Mouse (Mus musculus) stomach, embryonic 15.5 days (tissue): ENCODE results near the gene Plekhg1. TPM values are rescaled to one million over a fixed set of nuclear protein-coding genes. Genes with fewer than 3 reads are reported as not detected.

Experiments used
- ATAC-seq: fragments of 200-750 bp; cut with Nextera tagmentation; 2 replicates; pipeline ENCODE4 v1.8.0; 2017; ENCODE audit warnings: low read depth, moderate number of reproducible peaks, moderate TSS enrichment; ENCODE audit not compliant: insufficient read depth, low FRiP score
- H3K27ac ChIP-seq: fragments of 300-500 bp; sonication (generic); 2 replicates; pipeline ENCODE4 v1.5.1; 2015; ENCODE audit warnings: mild to moderate bottlenecking, inconsistent platforms
- H3K27me3 ChIP-seq: fragments of 300-500 bp; sonication (generic); replicated peaks from 2 replicates; pipeline ENCODE4 v1.6.1; 2015; ENCODE audit warnings: inconsistent platforms
- H3K36me3 ChIP-seq: fragments of 300-500 bp; sonication (generic); 2 replicates; pipeline ENCODE4 v1.6.1; 2015; ENCODE audit warnings: inconsistent platforms
- H3K4me1 ChIP-seq: fragments of 300-500 bp; sonication (generic); 2 replicates; pipeline ENCODE4 v1.6.1; 2015; ENCODE audit warnings: inconsistent platforms
- H3K4me2 ChIP-seq: fragments of 300-500 bp; sonication (generic); 2 replicates; pipeline ENCODE4 v1.6.1; 2015; ENCODE audit warnings: mild to moderate bottlenecking, inconsistent platforms
- H3K4me3 ChIP-seq: fragments of 300-500 bp; sonication (generic); replicated peaks from 2 replicates; pipeline ENCODE4 v1.5.1; 2015; ENCODE audit warnings: inconsistent platforms
- H3K9ac ChIP-seq: fragments of 300-500 bp; sonication (generic); 2 replicates; pipeline ENCODE4 v1.6.1; 2015; ENCODE audit warnings: inconsistent platforms
- H3K9me3 ChIP-seq: fragments of 300-500 bp; sonication (generic); 2 replicates; pipeline ENCODE4 v1.6.1; 2016; ENCODE audit warnings: inconsistent platforms
- WGBS: fragments of 180-500 bp; shearing (Covaris S2); methylation state at CpG from one replicate; pipeline ENCODE4 v1.1.7; 2015; 5-methylcytosine and 5-hydroxymethylcytosine counted together
- polyA plus RNA-seq: library from polyadenylated mRNA; unstranded; fragments of >200 nt; fragmentation: Nextera tagmentation; extraction: Ambion mirVana; gene quantifications from 2 replicates; pipeline ENCODE4 v1.2.1, GENCODE M21; 2015

Plekhg1 gene
- polyA plus RNA-seq, 1 experiment from 2014 or later = 9.2 TPM

GRCm38 (mm10) chr10:3834060-3834459 is 93.9 kb downstream of the Plekhg1 start:
- 93% methylated on average over 1 of the region's 1 CpGs for WGBS
- Histone ChIP-seq H3K9me3 (no peaks in the 10 kb centered on the region), H3K4me3 (no peak overlapping the region), H3K36me3 (no peaks in the 10 kb centered on the region), H3K27me3 (no peaks in the 10 kb centered on the region), H3K4me2 (no peak overlapping the region), H3K4me1 (0 out of 2 replicates have a peak, but pooled peaks cover 3% of the 10 kb centered on the region), H3K9ac (no peak overlapping the region), H3K27ac (no peak overlapping the region)
- ATAC-seq = no peak

DNA sequence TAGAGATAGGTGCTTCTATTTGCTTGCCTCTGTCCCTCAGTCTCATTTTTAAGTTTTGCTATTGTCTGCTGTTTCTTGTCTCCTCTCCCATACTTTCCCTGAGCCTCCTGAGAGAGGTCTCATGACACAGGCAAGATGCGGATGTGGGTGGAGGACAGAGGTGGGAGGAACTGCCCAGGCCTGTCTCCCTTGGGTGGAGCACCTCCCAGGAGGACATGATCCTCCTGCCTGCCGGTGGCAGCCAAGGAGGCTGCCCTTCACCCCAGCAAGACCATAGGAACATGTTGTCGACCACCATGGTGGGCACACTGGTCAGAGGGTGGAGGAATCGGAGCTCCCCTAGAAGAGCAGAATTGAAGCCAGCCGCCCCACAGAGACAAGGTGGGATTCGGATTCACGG is 94.5 kb downstream of the Plekhg1 start:
- H3K27ac ChIP-seq = no peak overlapping the region
- H3K4me3 ChIP-seq = no peak overlapping the region
- no peaks in the 10 kb centered on the region for H3K36me3 ChIP-seq
- no peak overlapping the region for H3K4me2 ChIP-seq
- H3K9ac ChIP-seq = no peak overlapping the region
- H3K27me3 ChIP-seq = no peaks in the 10 kb centered on the region
- 0 out of 2 replicates have a peak, but pooled peaks cover 3% of the 10 kb centered on the region for H3K4me1 ChIP-seq
- 88% methylated on average over 7 of the region's 7 CpGs for WGBS
- no peak for ATAC-seq
- no peaks in the 10 kb centered on the region for H3K9me3 ChIP-seq

DNA sequence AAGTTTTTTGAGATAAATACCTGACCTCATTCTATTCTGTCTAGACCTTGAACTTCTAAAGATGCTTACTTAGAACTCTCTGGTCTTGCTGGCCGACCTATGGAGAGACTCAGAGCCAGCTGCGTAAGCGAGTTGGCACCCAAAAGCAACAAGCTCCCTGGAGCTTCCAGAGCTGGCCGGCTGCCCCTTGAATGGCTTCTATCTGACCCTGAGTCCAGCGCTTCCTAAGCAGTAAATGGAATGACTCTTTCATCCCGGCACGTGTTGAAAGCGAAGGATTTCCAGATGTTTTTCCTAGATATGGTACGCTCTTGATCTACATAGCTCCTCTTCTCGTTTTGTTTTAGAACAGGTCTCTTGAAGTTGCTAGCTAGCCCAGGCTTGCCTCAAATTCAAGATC is 95.5 kb downstream of the Plekhg1 start:
- H3K36me3 ChIP-seq = no peaks in the 10 kb centered on the region
- H3K27ac ChIP-seq = no peak overlapping the region
- 0 out of 2 replicates have a peak, but pooled peaks cover 3% of the 10 kb centered on the region for H3K4me1 ChIP-seq
- ATAC-seq = no peak
- no peak overlapping the region for H3K9ac ChIP-seq
- H3K27me3 ChIP-seq = no peaks in the 10 kb centered on the region
- no peak overlapping the region for H3K4me3 ChIP-seq
- 80% methylated on average over 10 of the region's 10 CpGs for WGBS
- H3K9me3 ChIP-seq = no peaks in the 10 kb centered on the region
- no peak overlapping the region for H3K4me2 ChIP-seq

GRCm38 (mm10) chr10:3839748-3840432 is 99.7 kb downstream of the Plekhg1 start:
- 39% methylated on average over 6 of the region's 6 CpGs for WGBS
- ATAC-seq = no peak; the same call in 1 of the 2 replicates
- H3K36me3 ChIP-seq = no peaks in the 10 kb centered on the region
- H3K4me2 ChIP-seq = no peak overlapping the region
- peak overlapping the region; percentile 52 for H3K27ac ChIP-seq
- H3K9ac ChIP-seq = no peak overlapping the region
- H3K27me3 ChIP-seq = no peaks in the 10 kb centered on the region
- H3K9me3 ChIP-seq = no peaks in the 10 kb centered on the region
- H3K4me3 ChIP-seq = no peak overlapping the region
- no peaks in the 10 kb centered on the region for H3K4me1 ChIP-seq

DNA sequence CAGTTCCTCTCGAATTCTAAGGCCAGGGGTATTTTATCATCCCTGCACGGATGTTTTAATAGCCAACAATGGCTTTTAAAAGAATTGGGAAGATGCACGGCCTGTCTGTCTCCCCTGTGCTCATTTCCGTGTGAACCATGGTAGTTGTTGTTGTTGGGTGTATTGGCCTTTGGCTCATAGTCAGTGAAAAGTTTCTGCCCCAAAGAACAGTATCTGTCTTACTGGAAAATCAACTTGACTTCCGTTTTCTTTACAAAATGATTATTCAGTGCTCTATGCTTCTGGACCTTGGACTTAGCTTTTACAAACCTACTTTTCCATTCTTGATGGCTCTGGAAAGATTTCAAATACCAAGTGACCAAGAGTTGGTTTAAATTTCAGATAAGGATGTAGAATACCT is 104.3 kb downstream of the Plekhg1 start:
- H3K27ac ChIP-seq = no peak overlapping the region
- H3K27me3 ChIP-seq = no peaks in the 10 kb centered on the region
- no peak overlapping the region for H3K4me3 ChIP-seq
- H3K9ac ChIP-seq = no peak overlapping the region
- no peaks in the 10 kb centered on the region for H3K9me3 ChIP-seq
- 70% methylated on average over 5 of the region's 5 CpGs for WGBS
- H3K4me2 ChIP-seq = no peak overlapping the region
- no peak for ATAC-seq
- no peaks in the 10 kb centered on the region for H3K4me1 ChIP-seq
- no peaks in the 10 kb centered on the region for H3K36me3 ChIP-seq

DNA sequence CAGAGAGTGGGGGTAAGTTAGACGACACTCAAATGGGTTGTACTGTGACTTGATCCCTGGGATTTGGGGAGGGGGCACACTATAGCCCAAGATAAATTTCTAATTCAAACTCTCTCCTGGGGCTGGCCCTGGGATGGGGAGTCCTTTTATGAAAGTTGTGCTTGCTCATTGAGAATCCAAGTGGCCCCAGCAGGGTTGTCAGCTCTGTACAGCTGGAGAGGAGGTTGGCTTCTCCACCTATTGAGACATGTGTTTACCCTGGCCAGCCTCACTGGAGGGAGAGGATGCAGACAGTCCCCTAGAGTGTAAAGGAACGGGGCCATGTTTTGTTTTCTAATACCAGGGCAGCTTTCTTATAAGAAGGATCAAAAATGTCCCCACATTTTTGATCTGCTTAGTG is 106.9 kb downstream of the Plekhg1 start:
- 44% methylated on average over 2 of the region's 2 CpGs for WGBS
- no peaks in the 10 kb centered on the region for H3K36me3 ChIP-seq
- no peak overlapping the region for H3K4me2 ChIP-seq
- H3K27me3 ChIP-seq = no peaks in the 10 kb centered on the region
- H3K4me1 ChIP-seq = 0 out of 2 replicates have a peak, but pooled peaks cover 8% of the 10 kb centered on the region
- H3K9ac ChIP-seq = no peak overlapping the region
- ATAC-seq = no peak
- H3K27ac ChIP-seq = no peak overlapping the region
- H3K4me3 ChIP-seq = no peak overlapping the region
- H3K9me3 ChIP-seq = no peaks in the 10 kb centered on the region

DNA sequence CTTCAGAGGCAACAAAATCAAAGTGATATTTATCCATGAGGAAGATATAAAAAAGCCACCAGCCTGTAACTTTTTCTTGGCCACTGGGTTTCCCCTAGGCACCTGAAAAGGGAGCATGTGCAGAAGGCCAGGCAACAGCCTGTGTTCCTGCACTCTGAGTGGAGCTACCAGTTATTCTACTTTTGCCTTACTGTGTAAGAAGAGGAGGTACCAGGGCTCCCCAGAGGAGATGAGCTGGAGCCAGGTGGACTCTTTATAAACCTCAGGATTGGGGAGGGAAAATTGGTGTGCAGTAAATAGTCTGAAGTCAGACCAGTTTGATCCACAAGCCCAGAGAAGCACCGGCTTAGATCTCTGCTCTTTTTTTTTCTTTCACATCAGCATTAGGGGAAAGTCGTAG is 111.3 kb downstream of the Plekhg1 start:
- WGBS = 15% methylated on average over 2 of the region's 2 CpGs
- Histone ChIP-seq H3K9ac (no peak overlapping the region), H3K27ac (0 out of 2 replicates have a peak overlapping the region, but pooled peaks have one; percentile 31), H3K4me2 (no peak overlapping the region), H3K9me3 (no peaks in the 10 kb centered on the region), H3K36me3 (no peaks in the 10 kb centered on the region), H3K4me3 (no peak overlapping the region), H3K27me3 (no peaks in the 10 kb centered on the region), H3K4me1 (0 out of 2 replicates have a peak, but pooled peaks cover 8% of the 10 kb centered on the region)
- no peak for ATAC-seq

- Histone ChIP-seq H3K27ac (no peak overlapping the region), H3K9me3 (no peaks in the 10 kb centered on the region), H3K4me3 (no peak overlapping the region), H3K4me1 (peaks cover 12% of the 10 kb centered on the region; the same call in 1 of the 2 replicates), H3K4me2 (no peak overlapping the region), H3K27me3 (no peaks in the 10 kb centered on the region), H3K36me3 (no peaks in the 10 kb centered on the region), H3K9ac (no peak overlapping the region)
- no peak for ATAC-seq
- WGBS = 77% methylated on average over 3 of the region's 3 CpGs
Measured at GRCm38 (mm10) chr10:3852733-3853132, 112.6 kb downstream of the Plekhg1 start.

DNA sequence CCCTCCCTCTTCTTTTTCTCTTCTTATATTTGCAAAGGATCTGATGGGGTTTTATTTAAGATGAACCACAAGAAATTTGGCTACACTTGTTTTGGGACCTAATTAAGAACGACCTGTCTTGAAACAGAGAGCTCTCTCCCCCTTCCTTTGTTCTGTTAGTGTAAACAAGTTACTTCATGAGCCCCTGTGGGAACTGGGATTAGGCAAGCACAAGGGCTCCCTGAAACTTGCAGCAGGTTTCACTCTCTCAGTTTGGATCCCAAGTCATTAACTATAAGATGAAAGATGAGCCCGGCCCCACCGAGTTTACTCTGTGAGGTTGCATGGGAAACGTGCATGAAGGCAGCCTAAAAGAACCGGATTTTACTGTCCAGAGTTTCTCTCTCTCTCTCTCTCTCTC is 117.7 kb downstream of the Plekhg1 start:
- WGBS = 10% methylated on average over 5 of the region's 5 CpGs
- no peaks in the 10 kb centered on the region for H3K9me3 ChIP-seq
- peaks cover 14% of the 10 kb centered on the region; the same call in 1 of the 2 replicates for H3K4me1 ChIP-seq
- no peak overlapping the region for H3K27ac ChIP-seq
- no peaks in the 10 kb centered on the region for H3K36me3 ChIP-seq
- no peak overlapping the region for H3K9ac ChIP-seq
- ATAC-seq = no peak
- H3K27me3 ChIP-seq = no peaks in the 10 kb centered on the region
- no peak overlapping the region for H3K4me3 ChIP-seq
- no peak overlapping the region for H3K4me2 ChIP-seq

- WGBS = 47% methylated on average over 4 of the region's 4 CpGs
- Histone ChIP-seq H3K36me3 (no peaks in the 10 kb centered on the region), H3K4me1 (peaks cover 14% of the 10 kb centered on the region; the same call in 1 of the 2 replicates), H3K9ac (no peak overlapping the region), H3K9me3 (no peaks in the 10 kb centered on the region), H3K27me3 (no peaks in the 10 kb centered on the region), H3K4me3 (no peak overlapping the region), H3K4me2 (no peak overlapping the region), H3K27ac (no peak overlapping the region)
- no peak for ATAC-seq
Measured at GRCm38 (mm10) chr10:3858437-3858836, 118.3 kb downstream of the Plekhg1 start.

- Histone ChIP-seq H3K4me1 (peaks cover 20% of the 10 kb centered on the region; the same call in 1 of the 2 replicates), H3K9ac (no peak overlapping the region), H3K27ac (no peak overlapping the region), H3K4me2 (no peak overlapping the region), H3K36me3 (no peaks in the 10 kb centered on the region), H3K9me3 (no peaks in the 10 kb centered on the region), H3K4me3 (no peak overlapping the region), H3K27me3 (no peaks in the 10 kb centered on the region)
- ATAC-seq = no peak
- WGBS = 41% methylated on average over 11 of the region's 11 CpGs
Measured at GRCm38 (mm10) chr10:3858961-3859714, 119.0 kb downstream of the Plekhg1 start.
